Mouse (Mus musculus) cerebral cortex, adult 2 months (tissue): ENCODE measurements around the gene Hspa5.

Experiments
- WGBS: fragments of 180-500 bp; shearing (Covaris S2); methylation state at CpG from one replicate; pipeline ENCODE4 v1.1.7; 2018; 5-methylcytosine and 5-hydroxymethylcytosine counted together

Hspa5 gene

GRCm38 (mm10) chr2:34771368-34772226 is at the start of gene Hspa5:
Hspa5 (plus strand) TSS chr2:34771970.
- WGBS: under 1% methylated on average over 60 of the region's 60 CpGs

GRCm38 (mm10) chr2:34725269-34725668 is 46.5 kb upstream of the Hspa5 start:
- WGBS: 90% methylated on average over 5 of the region's 5 CpGs

GRCm38 (mm10) chr2:34727045-34727728 is 44.6 kb upstream of the Hspa5 start:
- 78% methylated on average over 8 of the region's 8 CpGs for WGBS

GRCm38 (mm10) chr2:34736626-34737025 is 35.1 kb upstream of the Hspa5 start:
- 81% methylated on average over 1 of the region's 1 CpGs for WGBS

GRCm38 (mm10) chr2:34737911-34738310 is 33.9 kb upstream of the Hspa5 start:
- WGBS: 74% methylated on average over 1 of the region's 1 CpGs

GRCm38 (mm10) chr2:34739684-34740391 is 31.9 kb upstream of the Hspa5 start:
- 86% methylated on average over 1 of the region's 1 CpGs for WGBS

GRCm38 (mm10) chr2:34741390-34742159 is 30.2 kb upstream of the Hspa5 start:
- WGBS: 86% methylated on average over 12 of the region's 12 CpGs

GRCm38 (mm10) chr2:34742675-34743074 is 29.1 kb upstream of the Hspa5 start:
- 81% methylated on average over 8 of the region's 8 CpGs for WGBS

GRCm38 (mm10) chr2:34744476-34744875 is 27.3 kb upstream of the Hspa5 start:
- WGBS: 94% methylated on average over 8 of the region's 8 CpGs

- WGBS: 73% methylated on average over 2 of the region's 2 CpGs
Measured at GRCm38 (mm10) chr2:34745673-34746072, 26.1 kb upstream of the Hspa5 start.

GRCm38 (mm10) chr2:34748479-34748878 is 23.3 kb upstream of the Hspa5 start:
- 83% methylated on average over 4 of the region's 4 CpGs for WGBS

- 54% methylated on average over 2 of the region's 2 CpGs for WGBS
Measured at GRCm38 (mm10) chr2:34750245-34750644, 21.5 kb upstream of the Hspa5 start.

GRCm38 (mm10) chr2:34753811-34754550 is 17.8 kb upstream of the Hspa5 start:
- 1% methylated on average over 106 of the region's 106 CpGs for WGBS

- WGBS: under 1% methylated on average over 14 of the region's 14 CpGs
Measured at GRCm38 (mm10) chr2:34754551-34755358, 17.0 kb upstream of the Hspa5 start, which contains the start of gene Gapvd1. Gapvd1 (minus strand) TSS chr2:34755232.

- WGBS: 78% methylated on average over 1 of the region's 1 CpGs
Measured at GRCm38 (mm10) chr2:34757341-34757740, 14.4 kb upstream of the Hspa5 start.

GRCm38 (mm10) chr2:34761272-34761671 is 10.5 kb upstream of the Hspa5 start:
- 92% methylated on average over 5 of the region's 5 CpGs for WGBS

GRCm38 (mm10) chr2:34762174-34762573 is 9.6 kb upstream of the Hspa5 start:
- 84% methylated on average over 2 of the region's 2 CpGs for WGBS

GRCm38 (mm10) chr2:34762872-34763271 is 8.9 kb upstream of the Hspa5 start:
- WGBS: 74% methylated on average over 2 of the region's 2 CpGs

- WGBS: 65% methylated on average over 12 of the region's 12 CpGs
Measured at GRCm38 (mm10) chr2:34764801-34765200, 7.0 kb upstream of the Hspa5 start.

- 82% methylated on average over 2 of the region's 2 CpGs for WGBS
Measured at GRCm38 (mm10) chr2:34770049-34770448, 1.7 kb upstream of the Hspa5 start.
